Mouse (Mus musculus): ENCODE measurements at regions not wholly inside any gene's neighbourhood (a gene's known extent, or its start where the extent isn't known, plus 50 kb on each side); places are given as distances from the start of the nearest gene placed in this dataset.

GRCm38 (mm10) chr9:61292501-61292900 lies 79.7 kb upstream of the Tle3 start:
- DNase-seq (ENCODE audit: low spot score in 2 of 2) = no peak

GRCm38 (mm10) chr9:61293223-61293985 lies 78.8 kb upstream of the Tle3 start:
- DNase-seq (ENCODE audit: low spot score in 2 of 2) = no peak

- no peak for DNase-seq (ENCODE audit: low spot score in 2 of 2)
These were observed 77.2 kb upstream of the Tle3 start for GRCm38 (mm10) chr9:61295001-61295400.

- no peak for DNase-seq (ENCODE audit: low spot score in 2 of 2)
These were observed 75.7 kb upstream of the Tle3 start for GRCm38 (mm10) chr9:61296311-61296947.

GRCm38 (mm10) chr9:61297385-61297784 lies 74.8 kb upstream of the Tle3 start:
- DNase-seq (ENCODE audit: low spot score in 2 of 2) = no peak

- no peak for DNase-seq (ENCODE audit: low spot score in 2 of 2)
These were observed 72.1 kb upstream of the Tle3 start for GRCm38 (mm10) chr9:61299873-61300560.

GRCm38 (mm10) chr9:61301070-61301469 lies 71.1 kb upstream of the Tle3 start:
- no peak for DNase-seq (ENCODE audit: low spot score in 2 of 2)

- DNase-seq (ENCODE audit: low spot score in 2 of 2) = no peak
These were observed 69.4 kb upstream of the Tle3 start for GRCm38 (mm10) chr9:61302724-61303123.

GRCm38 (mm10) chr9:61306306-61306705 lies 65.9 kb upstream of the Tle3 start:
- no peak for DNase-seq (ENCODE audit: low spot score in 2 of 2)

- no peak for DNase-seq (ENCODE audit: low spot score in 2 of 2)
These were observed 63.1 kb upstream of the Tle3 start for GRCm38 (mm10) chr9:61309096-61309495.

GRCm38 (mm10) chr9:61309768-61310493 lies 62.2 kb upstream of the Tle3 start:
- DNase-seq (ENCODE audit: low spot score in 2 of 2) = no peak

- no peak for DNase-seq (ENCODE audit: low spot score in 2 of 2)
These were observed 61.6 kb upstream of the Tle3 start for GRCm38 (mm10) chr9:61310574-61310973.

GRCm38 (mm10) chr9:61311604-61312003 lies 60.6 kb upstream of the Tle3 start:
- no peak for DNase-seq (ENCODE audit: low spot score in 2 of 2)

GRCm38 (mm10) chr9:61314630-61315179 lies 57.5 kb upstream of the Tle3 start:
- no peak for DNase-seq (ENCODE audit: low spot score in 2 of 2)

GRCm38 (mm10) chr9:61315371-61316298 lies 56.5 kb upstream of the Tle3 start:
- DNase-seq (ENCODE audit: low spot score in 2 of 2) = no peak

- peak in 1 of 2 experiments; percentile 41 for DNase-seq (ENCODE audit: low spot score in 2 of 2)
These were observed 55.7 kb upstream of the Tle3 start for GRCm38 (mm10) chr9:61316442-61316841.

- no peak for DNase-seq (ENCODE audit: low spot score in 2 of 2)
These were observed 52.4 kb upstream of the Tle3 start for GRCm38 (mm10) chr9:61319721-61320120.

GRCm38 (mm10) chr9:61321314-61321713 lies 50.9 kb upstream of the Tle3 start:
- DNase-seq (ENCODE audit: low spot score in 2 of 2) = no peak

GRCm38 (mm10) chr9:61321825-61322224 lies 50.3 kb upstream of the Tle3 start:
- DNase-seq (ENCODE audit: low spot score in 2 of 2) = no peak

- DNase-seq (ENCODE audit: low spot score in 2 of 2) = peak in 1 of 2 experiments; percentile 19
These were observed 49.8 kb upstream of the Tle3 start for GRCm38 (mm10) chr9:61322333-61322732.

Measured in urinary bladder, adult 18-20 months (tissue).